Mouse (Mus musculus) bone marrow, adult 2 months (tissue): Measurements from ENCODE around the gene Col13a1.

Experiments used
- CTCF ChIP-seq: fragments of 200-500 bp; IDR thresholded peaks from 2 replicates; pipeline ENCODE4 v1.5.1; 2011; ENCODE audit warnings: low read length, control low read depth; ENCODE audit not compliant: control insufficient read depth, insufficient read depth
- POLR2A ChIP-seq: fragments of 200-500 bp; IDR thresholded peaks from 2 replicates; pipeline ENCODE4 v1.6.1; 2011; ENCODE audit warnings: low read depth, mild to moderate bottlenecking, control low read depth, low read length, borderline replicate concordance; ENCODE audit not compliant: control insufficient read depth

GRCm38 (mm10) chr10:61837286-61837685, 141.6 kb downstream of the Col13a1 start:
- TF ChIP-seq POLR2A (no peak), CTCF (no peak)
